Mouse (Mus musculus) limb, embryonic 12.5 days (tissue): ENCODE data around the gene Crb2. TPM values are rescaled to one million over a fixed set of nuclear protein-coding genes. Genes with fewer than 3 reads are reported as not detected.
A peak's percentile ranks its signal among the peaks of the same experiment; 100 is the strongest.

Source experiments
- ATAC-seq: fragments of 200-750 bp; cut with Nextera tagmentation; 2 replicates; pipeline ENCODE4 v1.8.0; 2017; ENCODE audit warnings: low read depth, moderate TSS enrichment; ENCODE audit not compliant: insufficient number of reproducible peaks, insufficient read depth, low FRiP score, low TSS enrichment
- H3K27ac ChIP-seq: fragments of 300-500 bp; sonication (generic); 2 replicates; pipeline ENCODE4 v1.5.1; 2016; ENCODE audit warnings: mild to moderate bottlenecking, moderate library complexity
- H3K27me3 ChIP-seq: fragments of 300-500 bp; sonication (generic); 2 replicates; pipeline ENCODE4 v1.6.1; 2016; ENCODE audit warnings: mild to moderate bottlenecking, moderate library complexity
- H3K36me3 ChIP-seq: fragments of 300-500 bp; sonication (generic); 2 replicates; pipeline ENCODE4 v1.6.1; 2016; ENCODE audit warnings: mild to moderate bottlenecking, moderate library complexity
- H3K4me1 ChIP-seq: fragments of 300-500 bp; sonication (generic); replicated peaks from 2 replicates; pipeline ENCODE4 v1.6.1; 2016
- H3K4me2 ChIP-seq: fragments of 300-500 bp; sonication (generic); 2 replicates; pipeline ENCODE4 v1.6.1; 2016; ENCODE audit warnings: mild to moderate bottlenecking, moderate library complexity
- H3K4me3 ChIP-seq: fragments of 300-500 bp; sonication (generic); replicated peaks from 2 replicates; pipeline ENCODE4 v1.5.1; 2016; ENCODE audit warnings: mild to moderate bottlenecking
- H3K9ac ChIP-seq: fragments of 300-500 bp; sonication (generic); replicated peaks from 2 replicates; pipeline ENCODE4 v1.6.1; 2016; ENCODE audit warnings: mild to moderate bottlenecking, moderate library complexity
- H3K9me3 ChIP-seq: fragments of 300-500 bp; sonication (generic); 2 replicates; pipeline ENCODE4 v1.6.1; 2016; ENCODE audit warnings: mild to moderate bottlenecking, moderate library complexity
- WGBS: fragments of 180-500 bp; shearing (Covaris S2); methylation state at CpG from one replicate; pipeline ENCODE4 v1.1.7; 2016; 5-methylcytosine and 5-hydroxymethylcytosine counted together
- polyA plus RNA-seq: library from polyadenylated mRNA; unstranded; fragments of >200 nt; fragmentation: Nextera tagmentation; extraction: Ambion mirVana; gene quantifications from 2 replicates; pipeline ENCODE4 v1.2.1, GENCODE M21; 2016

Crb2 gene
- polyA plus RNA-seq, 1 experiment from 2014 or later: 0.95 TPM

- Histone ChIP-seq H3K9me3 (no peaks in the 10 kb centered on the region), H3K4me3 (peak overlapping the region; percentile 39), H3K27me3 (peaks cover 43% of the 10 kb centered on the region), H3K27ac (no peak overlapping the region), H3K9ac (peak overlapping the region; percentile 31; the same call in 1 of the 2 replicates), H3K4me1 (peaks cover 28% of the 10 kb centered on the region), H3K36me3 (no peaks in the 10 kb centered on the region), H3K4me2 (peak overlapping the region; percentile 66)
- ATAC-seq: no peak
- 27% methylated on average over 52 of the region's 52 CpGs for WGBS
Measured at GRCm38 (mm10) chr2:37786461-37786860, 10.4 kb downstream of the Crb2 start.

DNA sequence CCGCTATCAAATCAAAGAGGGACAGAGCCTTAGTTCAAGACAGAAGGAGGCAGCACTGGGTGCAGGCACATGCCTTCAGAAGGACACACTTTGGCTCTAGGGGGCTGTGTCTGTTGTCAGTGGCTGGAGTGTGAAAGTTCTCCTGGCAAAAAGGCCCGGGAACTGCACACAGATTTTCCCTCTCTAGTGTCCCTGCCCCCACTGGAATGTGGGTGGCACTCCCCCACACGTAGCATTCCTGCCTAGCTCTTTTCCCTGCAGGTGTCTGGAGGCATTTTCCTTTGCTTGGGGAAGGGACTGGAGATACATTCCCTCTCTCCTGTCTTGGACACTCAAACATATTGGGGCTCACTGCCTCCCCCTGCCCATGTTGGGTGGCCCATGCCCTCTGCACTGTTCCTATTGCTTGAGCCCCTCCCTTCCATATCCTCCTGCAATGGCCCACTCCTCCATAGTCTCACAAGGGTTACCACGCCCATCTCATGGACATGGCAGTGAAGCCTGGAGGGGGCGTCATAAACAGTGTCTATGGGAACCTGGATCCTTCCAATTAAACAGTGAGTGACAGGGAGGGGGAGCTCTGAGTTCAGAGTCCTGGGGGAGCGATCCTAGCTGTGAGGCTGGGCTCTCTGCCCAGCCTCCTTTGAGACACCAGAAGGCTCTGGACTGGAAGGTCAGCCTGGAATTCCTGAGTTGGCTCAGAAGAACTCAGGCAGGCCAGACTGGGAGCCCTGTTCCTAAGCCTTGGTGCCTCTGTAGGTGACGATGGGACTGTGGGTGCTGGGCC, 12.3 kb downstream of the Crb2 start:
- Histone ChIP-seq H3K4me3 (no peak overlapping the region), H3K4me1 (peaks cover 23% of the 10 kb centered on the region), H3K9ac (no peak overlapping the region), H3K9me3 (peaks cover under 1% of the 10 kb centered on the region; the same call in 1 of the 2 replicates), H3K27me3 (peaks cover 62% of the 10 kb centered on the region), H3K36me3 (no peaks in the 10 kb centered on the region), H3K4me2 (no peak overlapping the region), H3K27ac (no peak overlapping the region)
- 58% methylated on average over 7 of the region's 7 CpGs for WGBS
- ATAC-seq: no peak

DNA sequence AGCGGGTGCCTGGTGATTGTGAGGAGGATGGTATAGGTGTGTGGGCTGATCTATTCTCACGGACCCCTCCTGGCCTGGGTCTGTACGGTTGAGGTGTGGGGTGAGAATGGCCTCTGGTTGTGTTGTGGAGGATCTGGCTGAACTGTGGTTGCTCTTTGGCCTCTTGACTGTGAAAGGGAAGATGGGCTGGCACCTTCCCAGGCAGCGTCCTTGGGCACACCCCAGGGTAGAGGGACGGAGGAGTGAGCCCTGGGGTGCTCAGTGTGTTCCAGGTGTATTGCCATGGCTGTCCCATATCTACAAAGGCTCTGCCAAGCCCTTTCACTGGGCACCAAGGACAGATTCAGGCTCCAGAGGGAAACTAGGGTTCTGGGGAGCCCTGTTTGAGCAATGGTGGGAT, 13.0 kb downstream of the Crb2 start:
- 93% methylated on average over 5 of the region's 5 CpGs for WGBS
- peaks cover 25% of the 10 kb centered on the region for H3K4me1 ChIP-seq
- no peak overlapping the region for H3K4me2 ChIP-seq
- H3K4me3 ChIP-seq: no peak overlapping the region
- peaks cover 4% of the 10 kb centered on the region; the same call in 1 of the 2 replicates for H3K9me3 ChIP-seq
- H3K27me3 ChIP-seq: peaks cover 67% of the 10 kb centered on the region
- ATAC-seq: no peak
- H3K27ac ChIP-seq: no peak overlapping the region
- H3K9ac ChIP-seq: no peak overlapping the region
- no peaks in the 10 kb centered on the region for H3K36me3 ChIP-seq

GRCm38 (mm10) chr2:37789995-37790394, 13.9 kb downstream of the Crb2 start:
- peaks cover 26% of the 10 kb centered on the region for H3K4me1 ChIP-seq
- no peak overlapping the region for H3K4me3 ChIP-seq
- H3K9me3 ChIP-seq: peaks cover 4% of the 10 kb centered on the region; the same call in 1 of the 2 replicates
- no peaks in the 10 kb centered on the region for H3K36me3 ChIP-seq
- H3K27me3 ChIP-seq: peaks cover 75% of the 10 kb centered on the region
- no peak overlapping the region for H3K27ac ChIP-seq
- no peak overlapping the region for H3K4me2 ChIP-seq
- WGBS: 89% methylated on average over 10 of the region's 10 CpGs
- H3K9ac ChIP-seq: no peak overlapping the region
- ATAC-seq: no peak

DNA sequence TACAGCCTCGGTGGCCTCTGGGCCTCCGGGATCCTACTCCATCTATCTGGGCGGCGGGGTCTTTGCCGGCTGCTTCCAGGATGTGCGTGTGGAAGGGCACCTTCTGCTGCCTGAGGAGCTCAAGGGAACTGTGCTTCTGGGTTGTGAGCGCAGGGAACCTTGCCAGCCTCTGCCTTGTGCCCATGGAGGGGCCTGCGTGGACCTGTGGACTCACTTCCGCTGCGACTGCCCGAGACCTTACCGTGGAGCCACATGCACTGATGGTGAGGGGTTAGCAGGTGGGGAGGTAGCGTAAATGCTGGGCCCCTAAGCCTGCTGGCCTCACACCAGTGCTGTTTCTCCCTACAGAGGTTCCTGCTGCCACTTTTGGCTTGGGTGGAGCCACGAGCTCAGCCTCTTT, 14.7 kb downstream of the Crb2 start:
- Histone ChIP-seq H3K4me3 (no peak overlapping the region), H3K27me3 (peaks cover 80% of the 10 kb centered on the region), H3K36me3 (no peaks in the 10 kb centered on the region), H3K9ac (no peak overlapping the region), H3K27ac (no peak overlapping the region), H3K9me3 (peaks cover 4% of the 10 kb centered on the region; the same call in 1 of the 2 replicates), H3K4me1 (peaks cover 33% of the 10 kb centered on the region), H3K4me2 (no peak overlapping the region)
- WGBS: 92% methylated on average over 14 of the region's 14 CpGs
- ATAC-seq: no peak

GRCm38 (mm10) chr2:37791340-37791739, 15.3 kb downstream of the Crb2 start:
- H3K4me1 ChIP-seq: peaks cover 37% of the 10 kb centered on the region
- H3K36me3 ChIP-seq: no peaks in the 10 kb centered on the region
- H3K4me3 ChIP-seq: no peak overlapping the region
- H3K27ac ChIP-seq: no peak overlapping the region
- H3K9ac ChIP-seq: no peak overlapping the region
- 92% methylated on average over 4 of the region's 4 CpGs for WGBS
- no peak overlapping the region for H3K4me2 ChIP-seq
- H3K27me3 ChIP-seq: peaks cover 75% of the 10 kb centered on the region
- H3K9me3 ChIP-seq: peaks cover 4% of the 10 kb centered on the region; the same call in 1 of the 2 replicates
- no peak for ATAC-seq

GRCm38 (mm10) chr2:37796021-37796420, 20.0 kb downstream of the Crb2 start:
- no peak overlapping the region for H3K4me3 ChIP-seq
- 7% methylated on average over 1 of the region's 1 CpGs for WGBS
- peak overlapping the region; percentile 89 for H3K27ac ChIP-seq

GRCm38 (mm10) chr2:37797046-37797445, 21.0 kb downstream of the Crb2 start:
- peaks cover 37% of the 10 kb centered on the region for H3K27me3 ChIP-seq
- H3K4me1 ChIP-seq: peaks cover 54% of the 10 kb centered on the region
- no peak overlapping the region for H3K4me2 ChIP-seq
- no peak overlapping the region for H3K4me3 ChIP-seq
- H3K36me3 ChIP-seq: peaks cover 19% of the 10 kb centered on the region
- no peak for ATAC-seq
- peak overlapping the region; percentile 89 for H3K27ac ChIP-seq
- H3K9me3 ChIP-seq: peaks cover 4% of the 10 kb centered on the region; the same call in 1 of the 2 replicates
- no peak overlapping the region for H3K9ac ChIP-seq
- WGBS: 89% methylated on average over 4 of the region's 4 CpGs

More at GRCm38 (mm10) chr2:37796021-37796420, 20.0 kb downstream of the Crb2 start:
- Histone ChIP-seq H3K9ac (peak overlapping the region; percentile 18; the same call in 1 of the 2 replicates), H3K4me2 (peak overlapping the region; percentile 35), H3K36me3 (peaks cover 11% of the 10 kb centered on the region; the same call in 1 of the 2 replicates), H3K27me3 (peaks cover 44% of the 10 kb centered on the region), H3K9me3 (peaks cover 4% of the 10 kb centered on the region; the same call in 1 of the 2 replicates), H3K4me1 (peaks cover 54% of the 10 kb centered on the region)
- ATAC-seq: no peak

DNA sequence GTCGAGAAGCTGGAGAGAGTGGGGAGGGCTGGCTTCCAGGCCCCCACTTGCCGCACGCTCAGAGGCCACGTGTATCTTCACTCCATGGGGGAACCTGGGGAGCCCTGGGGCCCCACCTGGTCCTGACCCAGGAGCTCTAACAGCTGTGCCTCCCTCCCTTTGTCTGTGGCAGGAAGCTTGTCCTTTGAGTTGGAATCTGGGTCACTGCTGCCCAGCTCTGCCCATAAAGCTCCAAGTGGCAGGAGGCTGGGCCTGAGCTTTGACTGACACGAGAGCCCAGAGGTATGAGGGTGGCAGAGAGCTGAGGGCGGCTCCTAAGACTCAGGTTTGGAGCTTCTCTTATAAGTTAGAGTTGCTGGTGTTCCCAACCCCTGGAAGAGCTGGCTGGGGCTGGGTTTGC, 23.1 kb downstream of the Crb2 start:
- Histone ChIP-seq H3K36me3 (peaks cover 19% of the 10 kb centered on the region), H3K9me3 (no peaks in the 10 kb centered on the region)
- WGBS: 54% methylated on average over 6 of the region's 6 CpGs

DNA sequence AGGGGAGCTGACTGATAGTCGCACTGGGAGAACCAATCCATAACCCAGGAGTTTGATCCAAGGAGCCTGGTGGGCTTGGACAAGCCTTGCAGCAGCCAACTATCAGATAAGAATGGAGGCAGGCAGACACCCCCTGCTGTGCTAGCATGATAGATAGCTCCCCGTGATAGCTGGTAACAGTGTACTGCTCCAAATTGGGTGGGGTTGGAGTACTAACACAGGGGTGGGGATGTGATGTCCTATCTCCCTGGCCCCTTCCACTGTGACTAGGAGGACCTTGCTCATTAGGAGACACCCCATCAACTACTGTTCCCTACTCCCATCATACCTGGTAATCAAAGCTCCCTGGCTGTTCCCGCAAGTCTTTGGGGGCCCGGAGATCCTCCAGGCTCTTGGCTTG, 25.6 kb downstream of the Crb2 start:
- Histone ChIP-seq H3K27ac (no peak overlapping the region), H3K36me3 (peaks cover 25% of the 10 kb centered on the region), H3K9me3 (no peaks in the 10 kb centered on the region), H3K9ac (no peak overlapping the region), H3K4me2 (no peak overlapping the region), H3K27me3 (0 out of 2 replicates have a peak, but pooled peaks cover 4% of the 10 kb centered on the region), H3K4me3 (no peak overlapping the region), H3K4me1 (peaks cover 30% of the 10 kb centered on the region)
- 67% methylated on average over 4 of the region's 4 CpGs for WGBS
- ATAC-seq: no peak

More for the DNA sequence above, 23.1 kb downstream of the Crb2 start:
- no peak overlapping the region for H3K4me2 ChIP-seq
- H3K4me3 ChIP-seq: no peak overlapping the region
- H3K27me3 ChIP-seq: peaks cover 18% of the 10 kb centered on the region
- H3K4me1 ChIP-seq: peaks cover 48% of the 10 kb centered on the region
- ATAC-seq: no peak
- no peak overlapping the region for H3K27ac ChIP-seq
- H3K9ac ChIP-seq: no peak overlapping the region

DNA sequence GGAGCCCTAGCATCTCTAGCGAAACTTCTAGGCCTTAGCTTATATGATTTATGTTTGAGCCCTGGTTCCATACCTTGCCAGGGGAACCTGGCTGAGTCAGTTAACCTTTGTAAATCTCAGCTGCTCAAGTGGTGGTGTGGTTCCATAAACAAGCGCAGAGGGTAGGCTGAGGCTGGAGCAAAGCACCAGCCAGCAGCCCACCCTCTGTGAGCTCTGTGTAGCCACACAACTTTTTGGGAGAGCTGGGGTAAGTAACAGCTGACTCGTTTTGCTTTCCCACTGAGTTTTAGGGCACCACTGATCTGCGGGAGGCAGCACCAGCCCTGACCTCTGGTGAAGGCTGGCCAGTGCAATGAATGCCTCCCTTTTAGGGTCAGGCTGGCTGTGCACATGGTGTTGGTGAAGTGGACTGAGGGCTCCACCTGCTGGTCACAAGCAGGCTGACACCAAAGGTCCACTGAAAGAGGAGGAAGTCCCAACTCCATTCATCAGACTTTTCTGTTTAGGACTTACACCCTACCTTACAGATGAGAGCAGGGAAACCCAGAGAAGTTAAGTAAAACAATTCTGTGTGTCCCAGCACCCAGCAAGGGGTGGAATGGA, 26.7 kb downstream of the Crb2 start:
- Histone ChIP-seq H3K9ac (no peak overlapping the region), H3K4me3 (no peak overlapping the region), H3K4me2 (no peak overlapping the region), H3K27ac (no peak overlapping the region), H3K9me3 (no peaks in the 10 kb centered on the region), H3K36me3 (peaks cover 25% of the 10 kb centered on the region), H3K27me3 (0 out of 2 replicates have a peak, but pooled peaks cover 4% of the 10 kb centered on the region), H3K4me1 (peaks cover 20% of the 10 kb centered on the region)
- WGBS: 42% methylated on average over 4 of the region's 4 CpGs
- ATAC-seq: peak; percentile 69; the same call in 1 of the 2 replicates
